Mouse (Mus musculus): ENCODE measurements around the gene Fchsd2. TPM values are rescaled to one million over a fixed set of nuclear protein-coding genes. Genes with fewer than 3 reads are reported as not detected.
A peak's percentile ranks its signal among the peaks of the same experiment; 100 is the strongest.

Fchsd2 gene
- polyA plus RNA-seq, 1 experiment from 2014 or later = 35.5 TPM

DNA sequence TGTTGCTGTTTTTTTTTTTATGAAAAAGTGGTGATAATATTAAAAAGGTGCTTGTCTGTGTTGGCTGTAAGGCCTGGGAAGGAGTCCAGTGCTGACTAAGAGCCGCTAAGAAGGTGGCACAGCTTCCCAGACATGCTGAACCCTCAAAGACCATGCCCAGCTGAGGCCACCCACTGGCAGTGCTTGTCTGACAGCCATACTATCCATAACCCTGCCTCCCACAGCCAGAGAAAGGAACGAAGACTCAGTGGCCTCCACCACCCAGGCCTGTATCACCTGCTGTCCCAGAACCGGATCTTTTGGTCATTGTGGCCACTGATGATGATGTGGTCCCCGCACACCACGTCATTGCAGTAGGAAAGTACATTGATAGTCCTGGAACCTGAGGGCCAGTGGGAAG lies 198.5 kb downstream of the Fchsd2 start:
- Histone ChIP-seq H3K27ac (ENCODE audit: low read depth, low read length) (no peak overlapping the region), H3K27me3 (ENCODE audit: control insufficient read depth, insufficient read depth, low read length) (no peaks in the 10 kb centered on the region), H3K36me3 (ENCODE audit: control insufficient read depth, insufficient read depth, low read length) (peaks cover 20% of the 10 kb centered on the region), H3K4me1 (ENCODE audit: control insufficient read depth, insufficient read depth, low read length) (no peaks in the 10 kb centered on the region), H3K9ac (ENCODE audit: low read depth, low read length) (no peak overlapping the region), H3K4me3 (ENCODE audit: low read length) (no peak overlapping the region), H3K4me2 (replicated peaks; ENCODE audit: low read depth, low read length) (no peak overlapping the region), H3K9me3 (ENCODE audit: control insufficient read depth, low read length) (no peaks in the 10 kb centered on the region)
- 90% methylated on average over 5 of the region's 5 CpGs for WGBS
- ATAC-seq (ENCODE audit: low FRiP score, low TSS enrichment) = no peak

GRCm38 (mm10) chr7:101291641-101292040 lies 199.0 kb downstream of the Fchsd2 start:
- Histone ChIP-seq H3K9ac (ENCODE audit: low read depth, low read length) (no peak overlapping the region), H3K36me3 (ENCODE audit: control insufficient read depth, insufficient read depth, low read length) (peaks cover 16% of the 10 kb centered on the region), H3K4me1 (ENCODE audit: control insufficient read depth, insufficient read depth, low read length) (peaks cover 3% of the 10 kb centered on the region; the same call in 1 of the 2 replicates), H3K4me2 (replicated peaks; ENCODE audit: low read depth, low read length) (no peak overlapping the region), H3K27ac (ENCODE audit: low read depth, low read length) (no peak overlapping the region), H3K4me3 (ENCODE audit: low read length) (no peak overlapping the region), H3K27me3 (ENCODE audit: control insufficient read depth, insufficient read depth, low read length) (no peaks in the 10 kb centered on the region), H3K9me3 (ENCODE audit: control insufficient read depth, low read length) (no peaks in the 10 kb centered on the region)
- WGBS = 89% methylated on average over 8 of the region's 8 CpGs
- no peak for ATAC-seq (ENCODE audit: low FRiP score, low TSS enrichment)

DNA sequence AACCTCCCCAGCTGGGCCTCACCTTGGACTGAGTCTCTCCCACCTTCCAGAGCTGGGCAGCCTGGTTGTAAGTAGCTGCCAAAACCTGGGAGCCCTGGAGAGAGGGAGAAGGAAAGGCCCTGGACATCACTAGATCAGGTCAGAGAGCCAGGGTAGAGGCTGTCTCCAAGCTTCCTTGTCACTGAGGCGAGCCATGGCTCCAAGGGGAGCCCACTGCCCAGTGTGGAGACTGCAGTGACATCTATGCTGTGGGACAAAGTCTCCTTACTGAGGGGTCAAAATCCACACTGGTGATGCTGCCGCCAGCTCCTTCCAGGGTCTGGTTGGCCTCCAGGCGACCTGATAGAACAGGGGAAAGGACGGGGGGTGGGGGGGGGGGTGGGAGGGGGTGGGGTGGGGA lies 199.4 kb downstream of the Fchsd2 start:
- Histone ChIP-seq H3K27me3 (ENCODE audit: control insufficient read depth, insufficient read depth, low read length) (no peaks in the 10 kb centered on the region; the same call in 1 of the 2 replicates), H3K36me3 (ENCODE audit: control insufficient read depth, insufficient read depth, low read length) (peaks cover 14% of the 10 kb centered on the region; the same call in 1 of the 2 replicates), H3K9ac (ENCODE audit: low read depth, low read length) (no peak overlapping the region), H3K4me3 (ENCODE audit: low read length) (no peak overlapping the region), H3K27ac (ENCODE audit: low read depth, low read length) (no peak overlapping the region), H3K4me1 (ENCODE audit: control insufficient read depth, insufficient read depth, low read length) (peaks cover 6% of the 10 kb centered on the region), H3K9me3 (ENCODE audit: control insufficient read depth, low read length) (no peaks in the 10 kb centered on the region), H3K4me2 (replicated peaks; ENCODE audit: low read depth, low read length) (no peak overlapping the region)
- WGBS = 74% methylated on average over 4 of the region's 4 CpGs
- no peak for ATAC-seq (ENCODE audit: low FRiP score, low TSS enrichment)

- ATAC-seq (ENCODE audit: low FRiP score, low TSS enrichment) = no peak
- no peak overlapping the region for H3K9ac ChIP-seq (ENCODE audit: low read depth, low read length)
These were observed 200.0 kb downstream of the Fchsd2 start for GRCm38 (mm10) chr7:101292696-101293095.

DNA sequence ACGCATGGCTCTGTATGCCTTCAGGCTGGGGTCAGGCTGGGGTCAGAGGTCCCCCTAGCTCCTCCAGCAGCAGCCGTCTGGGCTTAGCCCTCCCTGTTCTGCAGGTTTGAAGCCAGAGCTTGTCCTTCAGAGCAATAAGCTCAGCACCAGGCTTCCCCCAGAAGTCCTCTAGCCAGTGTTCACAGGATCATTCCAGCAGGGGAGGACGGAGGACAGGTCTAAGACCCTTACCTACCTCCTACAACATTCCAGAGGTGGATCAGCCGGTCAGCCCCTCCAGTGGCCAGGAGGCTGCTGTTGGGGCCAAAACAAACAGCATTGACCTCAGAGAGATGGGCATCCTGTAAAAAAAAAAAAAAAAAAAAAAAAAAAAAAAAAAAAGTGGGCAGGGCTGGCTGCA lies 200.5 kb downstream of the Fchsd2 start:
- Histone ChIP-seq H3K27ac (ENCODE audit: low read depth, low read length) (no peak overlapping the region), H3K4me1 (ENCODE audit: control insufficient read depth, insufficient read depth, low read length) (peaks cover 8% of the 10 kb centered on the region), H3K27me3 (ENCODE audit: control insufficient read depth, insufficient read depth, low read length) (no peaks in the 10 kb centered on the region; the same call in 1 of the 2 replicates), H3K4me3 (ENCODE audit: low read length) (no peak overlapping the region), H3K4me2 (replicated peaks; ENCODE audit: low read depth, low read length) (no peak overlapping the region), H3K36me3 (ENCODE audit: control insufficient read depth, insufficient read depth, low read length) (peaks cover 11% of the 10 kb centered on the region; the same call in 1 of the 2 replicates), H3K9ac (ENCODE audit: low read depth, low read length) (no peak overlapping the region), H3K9me3 (ENCODE audit: control insufficient read depth, low read length) (no peaks in the 10 kb centered on the region)
- no peak for ATAC-seq (ENCODE audit: low FRiP score, low TSS enrichment)
- 43% methylated on average over 4 of the region's 4 CpGs for WGBS

More at GRCm38 (mm10) chr7:101292696-101293095, 200.0 kb downstream of the Fchsd2 start:
- Histone ChIP-seq H3K36me3 (ENCODE audit: control insufficient read depth, insufficient read depth, low read length) (peaks cover 12% of the 10 kb centered on the region; the same call in 1 of the 2 replicates), H3K27ac (ENCODE audit: low read depth, low read length) (no peak overlapping the region), H3K9me3 (ENCODE audit: control insufficient read depth, low read length) (no peaks in the 10 kb centered on the region), H3K4me2 (replicated peaks; ENCODE audit: low read depth, low read length) (no peak overlapping the region), H3K27me3 (ENCODE audit: control insufficient read depth, insufficient read depth, low read length) (no peaks in the 10 kb centered on the region; the same call in 1 of the 2 replicates), H3K4me1 (ENCODE audit: control insufficient read depth, insufficient read depth, low read length) (peaks cover 8% of the 10 kb centered on the region), H3K4me3 (ENCODE audit: low read length) (no peak overlapping the region)
- WGBS = 97% methylated on average over 1 of the region's 1 CpGs

GRCm38 (mm10) chr7:101293611-101294010 lies 200.9 kb downstream of the Fchsd2 start:
- H3K36me3 ChIP-seq (ENCODE audit: control insufficient read depth, insufficient read depth, low read length) = peaks cover 11% of the 10 kb centered on the region; the same call in 1 of the 2 replicates
- H3K4me1 ChIP-seq (ENCODE audit: control insufficient read depth, insufficient read depth, low read length) = peaks cover 8% of the 10 kb centered on the region
- H3K4me3 ChIP-seq (ENCODE audit: low read length) = no peak overlapping the region
- no peak overlapping the region for H3K4me2 ChIP-seq (replicated peaks; ENCODE audit: low read depth, low read length)
- H3K9me3 ChIP-seq (ENCODE audit: control insufficient read depth, low read length) = no peaks in the 10 kb centered on the region
- no peak overlapping the region for H3K27ac ChIP-seq (ENCODE audit: low read depth, low read length)
- ATAC-seq (ENCODE audit: low FRiP score, low TSS enrichment) = no peak
- 58% methylated on average over 4 of the region's 4 CpGs for WGBS
- H3K27me3 ChIP-seq (ENCODE audit: control insufficient read depth, insufficient read depth, low read length) = no peaks in the 10 kb centered on the region; the same call in 1 of the 2 replicates
- no peak overlapping the region for H3K9ac ChIP-seq (ENCODE audit: low read depth, low read length)

- Histone ChIP-seq H3K27me3 (ENCODE audit: control insufficient read depth, insufficient read depth, low read length) (peaks cover 3% of the 10 kb centered on the region), H3K4me1 (ENCODE audit: control insufficient read depth, insufficient read depth, low read length) (peaks cover 8% of the 10 kb centered on the region), H3K9me3 (ENCODE audit: control insufficient read depth, low read length) (no peaks in the 10 kb centered on the region), H3K27ac (ENCODE audit: low read depth, low read length) (no peak overlapping the region), H3K36me3 (ENCODE audit: control insufficient read depth, insufficient read depth, low read length) (no peaks in the 10 kb centered on the region; the same call in 1 of the 2 replicates), H3K4me2 (replicated peaks; ENCODE audit: low read depth, low read length) (no peak overlapping the region), H3K4me3 (ENCODE audit: low read length) (no peak overlapping the region), H3K9ac (ENCODE audit: low read depth, low read length) (no peak overlapping the region)
- no peak for ATAC-seq (ENCODE audit: low FRiP score, low TSS enrichment)
- WGBS = 56% methylated on average over 1 of the region's 1 CpGs
These were observed 202.8 kb downstream of the Fchsd2 start for GRCm38 (mm10) chr7:101295438-101295837.

DNA sequence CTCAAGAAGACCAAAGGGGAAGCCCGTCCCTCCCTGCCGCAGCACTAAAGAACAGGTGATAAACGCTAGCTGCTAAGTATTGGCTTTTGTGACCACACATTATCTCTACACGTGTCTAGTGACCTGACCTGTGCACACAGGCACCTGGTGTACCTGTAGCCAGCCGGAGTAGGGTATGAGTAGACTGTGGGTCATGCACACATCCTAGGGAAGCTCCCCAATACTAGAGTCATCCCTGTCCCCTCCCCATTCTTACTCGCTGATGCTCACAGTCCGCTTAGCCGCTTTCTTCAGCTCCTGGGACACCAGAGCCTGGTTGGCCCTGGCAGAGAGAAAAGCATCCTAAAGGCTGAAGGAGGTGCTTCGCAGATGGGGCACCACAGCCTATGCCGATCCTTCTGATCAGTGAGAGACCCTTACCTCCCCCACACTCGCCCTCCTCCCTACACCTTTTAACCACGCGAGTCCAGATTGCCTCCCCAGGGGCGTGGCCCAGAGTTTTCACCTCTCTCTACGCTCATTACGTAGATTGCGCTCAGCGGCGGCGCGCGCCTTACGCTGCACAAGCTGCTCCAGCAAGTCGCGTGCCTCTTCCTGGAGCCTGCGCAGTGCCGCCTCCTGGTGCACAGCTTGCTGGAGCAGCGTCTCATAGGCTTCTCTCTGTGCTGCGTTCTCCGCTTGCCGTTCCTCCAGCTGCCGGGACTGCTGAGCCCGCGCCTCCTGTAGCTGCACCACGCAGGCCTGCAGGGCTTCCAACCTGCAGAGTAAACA lies 203.8 kb downstream of the Fchsd2 start:
- WGBS = 9% methylated on average over 35 of the region's 35 CpGs

DNA sequence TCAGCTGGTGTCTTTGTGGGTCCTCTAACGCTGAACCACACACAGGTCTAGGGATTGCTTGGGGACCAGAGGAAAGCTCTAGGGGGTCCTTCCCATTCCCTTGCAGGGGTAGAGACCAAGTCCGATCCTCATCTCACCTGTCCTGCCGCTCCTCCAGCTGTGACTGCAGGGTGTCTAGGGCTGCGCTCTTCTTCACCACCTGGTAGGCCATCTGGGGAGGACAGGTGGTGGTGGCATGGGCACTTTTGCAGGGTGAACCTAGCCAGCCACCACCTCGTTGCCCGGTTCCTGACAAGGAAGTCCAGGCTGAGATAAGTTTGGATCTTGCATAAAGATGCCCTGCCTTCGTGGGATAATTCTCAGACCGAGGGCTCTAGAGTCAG lies 204.4 kb downstream of the Fchsd2 start:
- peaks cover 13% of the 10 kb centered on the region for H3K4me1 ChIP-seq (ENCODE audit: control insufficient read depth, insufficient read depth, low read length)
- ATAC-seq (ENCODE audit: low FRiP score, low TSS enrichment) = no peak; the same call in 1 of the 2 replicates
- H3K27ac ChIP-seq (ENCODE audit: low read depth, low read length) = no peak overlapping the region
- peak overlapping the region; percentile 34 for H3K4me3 ChIP-seq (ENCODE audit: low read length)
- no peaks in the 10 kb centered on the region; the same call in 1 of the 2 replicates for H3K36me3 ChIP-seq (ENCODE audit: control insufficient read depth, insufficient read depth, low read length)
- peak overlapping the region; percentile 71 for H3K4me2 ChIP-seq (replicated peaks; ENCODE audit: low read depth, low read length)
- 28% methylated on average over 8 of the region's 8 CpGs for WGBS
- no peaks in the 10 kb centered on the region for H3K9me3 ChIP-seq (ENCODE audit: control insufficient read depth, low read length)
- H3K9ac ChIP-seq (ENCODE audit: low read depth, low read length) = peak overlapping the region; percentile 50; the same call in 1 of the 2 replicates
- H3K27me3 ChIP-seq (ENCODE audit: control insufficient read depth, insufficient read depth, low read length) = peaks cover 3% of the 10 kb centered on the region

More for the DNA sequence above, 203.8 kb downstream of the Fchsd2 start:
- Histone ChIP-seq H3K27ac (ENCODE audit: low read depth, low read length) (no peak overlapping the region), H3K36me3 (ENCODE audit: control insufficient read depth, insufficient read depth, low read length) (no peaks in the 10 kb centered on the region; the same call in 1 of the 2 replicates), H3K4me3 (ENCODE audit: low read length) (peak overlapping the region; percentile 34), H3K4me1 (ENCODE audit: control insufficient read depth, insufficient read depth, low read length) (peaks cover 13% of the 10 kb centered on the region), H3K27me3 (ENCODE audit: control insufficient read depth, insufficient read depth, low read length) (peaks cover 3% of the 10 kb centered on the region), H3K4me2 (replicated peaks; ENCODE audit: low read depth, low read length) (peak overlapping the region; percentile 71), H3K9me3 (ENCODE audit: control insufficient read depth, low read length) (no peaks in the 10 kb centered on the region), H3K9ac (ENCODE audit: low read depth, low read length) (peak overlapping the region; percentile 50; the same call in 1 of the 2 replicates)
- peak; percentile 79 for ATAC-seq (ENCODE audit: low FRiP score, low TSS enrichment)

All from kidney, embryonic 14.5 days (tissue).